Mouse (Mus musculus): ENCODE results near the gene Olfr453. TPM values are rescaled to one million over a fixed set of nuclear protein-coding genes. Genes with fewer than 3 reads are reported as not detected.

The Olfr453 gene
- not detected in 2 replicates for polyA plus RNA-seq (2014; fragmentation: Nextera tagmentation; extraction: Ambion mirVana)

- 95% methylated on average over 1 of the region's 1 CpGs for WGBS
- ATAC-seq (ENCODE audit: insufficient number of reproducible peaks, low FRiP score, low TSS enrichment, low read depth) (no peak), DNase-seq (ENCODE audit: low spot score) (no peak)
- no peak within 1 kb of the TSS for H3K27ac ChIP-seq (replicated peaks; ENCODE audit: low read depth, low read length)
- H3K4me2 ChIP-seq (ENCODE audit: low read depth, severe bottlenecking), result no peak within 1 kb of the TSS
- H3K9me3 ChIP-seq (ENCODE audit: control insufficient read depth, low read length), result no peaks in the 10 kb centered on the region
- no peak within 1 kb of the TSS for H3K9ac ChIP-seq (ENCODE audit: low read length)
- no peaks in the 10 kb centered on the region for H3K36me3 ChIP-seq (ENCODE audit: control insufficient read depth, insufficient read depth, low read length)
- H3K4me3 ChIP-seq (ENCODE audit: low read depth, low read length), result no peak within 1 kb of the TSS
- H3K4me1 ChIP-seq (ENCODE audit: control insufficient read depth, insufficient read depth, low read length), result no peaks in the 10 kb centered on the region
- no peaks in the 10 kb centered on the region for H3K27me3 ChIP-seq (ENCODE audit: control insufficient read depth, insufficient read depth, low read length)
Observed at GRCm38 (mm10) chr6:42739071-42739470, at the start of gene Olfr453. TSS of gene Olfr453 (plus strand) at chr6:42739371.

GRCm38 (mm10) chr6:42689761-42690160 lies 49.4 kb upstream of the Olfr453 start:
- Histone ChIP-seq H3K4me3 (ENCODE audit: low read depth, low read length) (no peak overlapping the region), H3K27ac (replicated peaks; ENCODE audit: low read depth, low read length) (no peak overlapping the region), H3K4me1 (ENCODE audit: control insufficient read depth, insufficient read depth, low read length) (no peaks in the 10 kb centered on the region; the same call in 1 of the 2 replicates), H3K36me3 (ENCODE audit: control insufficient read depth, insufficient read depth, low read length) (no peaks in the 10 kb centered on the region), H3K9ac (ENCODE audit: low read length) (no peak overlapping the region), H3K9me3 (ENCODE audit: control insufficient read depth, low read length) (no peaks in the 10 kb centered on the region), H3K27me3 (ENCODE audit: control insufficient read depth, insufficient read depth, low read length) (no peaks in the 10 kb centered on the region), H3K4me2 (ENCODE audit: low read depth, severe bottlenecking) (no peak overlapping the region)
- ATAC-seq (ENCODE audit: insufficient number of reproducible peaks, low FRiP score, low TSS enrichment, low read depth), result no peak
- DNase-seq (ENCODE audit: low spot score), result no peak

GRCm38 (mm10) chr6:42692154-42692516 lies 47.0 kb upstream of the Olfr453 start:
- H3K9ac ChIP-seq (ENCODE audit: low read length), result peak overlapping the region; percentile 84
- peak overlapping the region; percentile 87 for H3K27ac ChIP-seq (replicated peaks; ENCODE audit: low read depth, low read length)
- under 1% methylated on average over 9 of the region's 10 CpGs for WGBS
- H3K4me1 ChIP-seq (ENCODE audit: control insufficient read depth, insufficient read depth, low read length), result no peaks in the 10 kb centered on the region; the same call in 1 of the 2 replicates
- H3K27me3 ChIP-seq (ENCODE audit: control insufficient read depth, insufficient read depth, low read length), result no peaks in the 10 kb centered on the region
- ATAC-seq (ENCODE audit: insufficient number of reproducible peaks, low FRiP score, low TSS enrichment, low read depth), result peak; percentile 86
- H3K36me3 ChIP-seq (ENCODE audit: control insufficient read depth, insufficient read depth, low read length), result no peaks in the 10 kb centered on the region
- no peaks in the 10 kb centered on the region for H3K9me3 ChIP-seq (ENCODE audit: control insufficient read depth, low read length)
- peak overlapping the region; percentile 70 for H3K4me3 ChIP-seq (ENCODE audit: low read depth, low read length)
- peak; percentile 83 for DNase-seq (ENCODE audit: low spot score)
- H3K4me2 ChIP-seq (ENCODE audit: low read depth, severe bottlenecking), result peak overlapping the region; percentile 78

GRCm38 (mm10) chr6:42692517-42693190 lies 46.5 kb upstream of the Olfr453 start:
- H3K27me3 ChIP-seq (ENCODE audit: control insufficient read depth, insufficient read depth, low read length), result no peaks in the 10 kb centered on the region
- peak overlapping the region; percentile 70 for H3K4me3 ChIP-seq (ENCODE audit: low read depth, low read length)
- H3K36me3 ChIP-seq (ENCODE audit: control insufficient read depth, insufficient read depth, low read length), result no peaks in the 10 kb centered on the region
- no peaks in the 10 kb centered on the region for H3K9me3 ChIP-seq (ENCODE audit: control insufficient read depth, low read length)
- H3K4me2 ChIP-seq (ENCODE audit: low read depth, severe bottlenecking), result peak overlapping the region; percentile 78
- H3K27ac ChIP-seq (replicated peaks; ENCODE audit: low read depth, low read length), result peak overlapping the region; percentile 87
- peak; percentile 91 for ATAC-seq (ENCODE audit: insufficient number of reproducible peaks, low FRiP score, low TSS enrichment, low read depth)
- H3K4me1 ChIP-seq (ENCODE audit: control insufficient read depth, insufficient read depth, low read length), result no peaks in the 10 kb centered on the region; the same call in 1 of the 2 replicates
- peak; percentile 87 for DNase-seq (ENCODE audit: low spot score)
- under 1% methylated on average over 32 of the region's 32 CpGs for WGBS
- H3K9ac ChIP-seq (ENCODE audit: low read length), result peak overlapping the region; percentile 84

- 0 out of 2 replicates have a peak, but pooled peaks cover 2% of the 10 kb centered on the region for H3K4me1 ChIP-seq (ENCODE audit: control insufficient read depth, insufficient read depth, low read length)
- 2% methylated on average over 28 of the region's 28 CpGs for WGBS
Observed at GRCm38 (mm10) chr6:42709291-42710211, 29.6 kb upstream of the Olfr453 start, which contains the start of gene Tcaf1. TSS of gene Tcaf1 (minus strand) at chr6:42710088.

GRCm38 (mm10) chr6:42714668-42715067 lies 24.5 kb upstream of the Olfr453 start:
- Histone ChIP-seq H3K4me2 (ENCODE audit: low read depth, severe bottlenecking) (no peak overlapping the region), H3K9ac (ENCODE audit: low read length) (no peak overlapping the region), H3K36me3 (ENCODE audit: control insufficient read depth, insufficient read depth, low read length) (no peaks in the 10 kb centered on the region), H3K27ac (replicated peaks; ENCODE audit: low read depth, low read length) (no peak overlapping the region), H3K27me3 (ENCODE audit: control insufficient read depth, insufficient read depth, low read length) (no peaks in the 10 kb centered on the region), H3K4me3 (ENCODE audit: low read depth, low read length) (no peak overlapping the region), H3K9me3 (ENCODE audit: control insufficient read depth, low read length) (no peaks in the 10 kb centered on the region), H3K4me1 (ENCODE audit: control insufficient read depth, insufficient read depth, low read length) (no peaks in the 10 kb centered on the region)
- DNase-seq (ENCODE audit: low spot score) (no peak), ATAC-seq (ENCODE audit: insufficient number of reproducible peaks, low FRiP score, low TSS enrichment, low read depth) (no peak)
- 75% methylated on average over 8 of the region's 8 CpGs for WGBS

More at GRCm38 (mm10) chr6:42709291-42710211, 29.6 kb upstream of the Olfr453 start, which contains the start of gene Tcaf1:
- Histone ChIP-seq H3K27ac (replicated peaks; ENCODE audit: low read depth, low read length) (peak within 1 kb of the TSS; percentile 56; the same call in 1 of the 2 replicates), H3K4me2 (ENCODE audit: low read depth, severe bottlenecking) (peak within 1 kb of the TSS; percentile 76), H3K9me3 (ENCODE audit: control insufficient read depth, low read length) (no peaks in the 10 kb centered on the region), H3K4me3 (ENCODE audit: low read depth, low read length) (peak within 1 kb of the TSS; percentile 77), H3K36me3 (ENCODE audit: control insufficient read depth, insufficient read depth, low read length) (no peaks in the 10 kb centered on the region), H3K9ac (ENCODE audit: low read length) (peak within 1 kb of the TSS; percentile 85), H3K27me3 (ENCODE audit: control insufficient read depth, insufficient read depth, low read length) (no peaks in the 10 kb centered on the region)
- peak; percentile 85 for DNase-seq (ENCODE audit: low spot score)
- peak; percentile 99 for ATAC-seq (ENCODE audit: insufficient number of reproducible peaks, low FRiP score, low TSS enrichment, low read depth)

GRCm38 (mm10) chr6:42717973-42718372 lies 21.2 kb upstream of the Olfr453 start:
- H3K9me3 ChIP-seq (ENCODE audit: control insufficient read depth, low read length), result no peaks in the 10 kb centered on the region
- H3K4me2 ChIP-seq (ENCODE audit: low read depth, severe bottlenecking), result no peak overlapping the region
- no peak overlapping the region for H3K4me3 ChIP-seq (ENCODE audit: low read depth, low read length)
- ATAC-seq (ENCODE audit: insufficient number of reproducible peaks, low FRiP score, low TSS enrichment, low read depth) (no peak), DNase-seq (ENCODE audit: low spot score) (no peak)
- no peak overlapping the region for H3K27ac ChIP-seq (replicated peaks; ENCODE audit: low read depth, low read length)
- no peaks in the 10 kb centered on the region for H3K4me1 ChIP-seq (ENCODE audit: control insufficient read depth, insufficient read depth, low read length)
- H3K27me3 ChIP-seq (ENCODE audit: control insufficient read depth, insufficient read depth, low read length), result no peaks in the 10 kb centered on the region
- H3K9ac ChIP-seq (ENCODE audit: low read length), result no peak overlapping the region
- H3K36me3 ChIP-seq (ENCODE audit: control insufficient read depth, insufficient read depth, low read length), result no peaks in the 10 kb centered on the region

- DNase-seq (ENCODE audit: low spot score) (no peak), ATAC-seq (ENCODE audit: insufficient number of reproducible peaks, low FRiP score, low TSS enrichment, low read depth) (no peak)
- Histone ChIP-seq H3K36me3 (ENCODE audit: control insufficient read depth, insufficient read depth, low read length) (no peaks in the 10 kb centered on the region), H3K4me3 (ENCODE audit: low read depth, low read length) (no peak overlapping the region), H3K9me3 (ENCODE audit: control insufficient read depth, low read length) (no peaks in the 10 kb centered on the region), H3K27ac (replicated peaks; ENCODE audit: low read depth, low read length) (no peak overlapping the region), H3K4me1 (ENCODE audit: control insufficient read depth, insufficient read depth, low read length) (no peaks in the 10 kb centered on the region), H3K4me2 (ENCODE audit: low read depth, severe bottlenecking) (no peak overlapping the region), H3K9ac (ENCODE audit: low read length) (no peak overlapping the region), H3K27me3 (ENCODE audit: control insufficient read depth, insufficient read depth, low read length) (no peaks in the 10 kb centered on the region)
- 77% methylated on average over 5 of the region's 5 CpGs for WGBS
Observed at GRCm38 (mm10) chr6:42742303-42742702, 3.1 kb downstream of the Olfr453 start.

Data from limb, embryonic 11.5 days (tissue).